Mouse (Mus musculus) heart, embryonic 14.5 days (tissue): Measurements from ENCODE around the gene Eif4g1. TPM values are rescaled to one million over a fixed set of nuclear protein-coding genes. Genes with fewer than 3 reads are reported as not detected.

Experiments
- polyA plus RNA-seq: library from polyadenylated mRNA; unstranded; fragments of >200 nt; fragmentation: Nextera tagmentation; extraction: Ambion mirVana; gene quantifications from 2 replicates; pipeline ENCODE4 v1.2.1, GENCODE M21; 2014

Eif4g1 gene
- polyA plus RNA-seq, 1 experiment from 2014 or later, result 107 TPM

Other genes with a start within 250 kb of the Eif4g1 start
- 64.6 and 68.6 TPM in 2 replicates for gene Abcc5, start 241.9 kb upstream of the Eif4g1 start, polyA plus RNA-seq
- 67.3 and 69.6 TPM in 2 replicates for gene Eif2b5, start 169.5 kb upstream of the Eif4g1 start, polyA plus RNA-seq
- 20.7 and 21.0 TPM in 2 replicates for gene Dvl3, start 151.3 kb upstream of the Eif4g1 start, polyA plus RNA-seq
- gene Ap2m1, start 132.8 kb upstream of the Eif4g1 start, polyA plus RNA-seq, result 451 and 502 TPM in 2 replicates
- gene Abcf3, start 119.7 kb upstream of the Eif4g1 start, polyA plus RNA-seq, result 37.1 and 46.0 TPM in 2 replicates
- 0.23 and 0.54 TPM in 2 replicates for gene Vwa5b2, start 78.8 kb upstream of the Eif4g1 start, polyA plus RNA-seq
- 19.4 TPM in 2 replicates for gene Eef1akmt4, start 56.7 kb upstream of the Eif4g1 start, polyA plus RNA-seq
- gene Gm49333, start 56.7 kb upstream of the Eif4g1 start, polyA plus RNA-seq, result 0.14 TPM in 1 of 2 replicates, not detected in the other
- 29.3 and 31.4 TPM in 2 replicates for gene Alg3, start 56.6 kb upstream of the Eif4g1 start, polyA plus RNA-seq
- 0.40 and 0.57 TPM in 2 replicates for gene Camk2n2, start 47.0 kb upstream of the Eif4g1 start, polyA plus RNA-seq
- gene Ece2, start 38.5 kb upstream of the Eif4g1 start, polyA plus RNA-seq, result 0.22 and 0.53 TPM in 2 replicates
- 217 and 231 TPM in 2 replicates for gene Psmd2, start 16.7 kb upstream of the Eif4g1 start, polyA plus RNA-seq
- 7.1 and 7.2 TPM in 2 replicates for gene Fam131a, start 24.9 kb downstream of the Eif4g1 start, polyA plus RNA-seq
- 53.2 and 58.4 TPM in 2 replicates for gene Polr2h, start 49.4 kb downstream of the Eif4g1 start, polyA plus RNA-seq
- gene Clcn2, start 49.4 kb downstream of the Eif4g1 start, polyA plus RNA-seq, result 4.0 and 5.1 TPM in 2 replicates
- gene Chrd, start 64.8 kb downstream of the Eif4g1 start, polyA plus RNA-seq, result 0.67 and 0.70 TPM in 2 replicates
- gene Thpo, start 66.2 kb downstream of the Eif4g1 start, polyA plus RNA-seq, result 0.34 TPM in 1 of 2 replicates, not detected in the other